Mouse (Mus musculus) myocyte (in vitro differentiated cells): ENCODE measurements around the gene Nfkb1. TPM values are rescaled to one million over a fixed set of nuclear protein-coding genes. Genes with fewer than 3 reads are reported as not detected.

Source experiments
- H3K27me3 ChIP-seq: one replicate; pipeline ENCODE4 v1.6.1; 2011; ENCODE audit not compliant: control insufficient read depth, insufficient read depth, insufficient read length
- H3K36me3 ChIP-seq: one replicate; pipeline ENCODE4 v1.6.1; 2011; ENCODE audit not compliant: control insufficient read depth, insufficient read depth
- H3K4me2 ChIP-seq: one replicate; pipeline ENCODE4 v1.6.1; 2011; ENCODE audit warnings: low read depth, control low read depth
- H3K4me3 ChIP-seq: one replicate; pipeline ENCODE4 v1.5.1; 2011; ENCODE audit warnings: mild to moderate bottlenecking, control low read depth, moderate library complexity
- H3K79me2 ChIP-seq: one replicate; pipeline ENCODE4 v1.6.1; 2011; ENCODE audit not compliant: control insufficient read depth, insufficient read depth
- H3ac ChIP-seq: one replicate; pipeline ENCODE4 v1.6.1; 2011; ENCODE audit not compliant: control insufficient read depth, insufficient read length
- CEBPB ChIP-seq: IDR thresholded peaks from 2 replicates; pipeline ENCODE4 v1.6.1; 2011; ENCODE audit warnings: mild to moderate bottlenecking, moderate library complexity; ENCODE audit not compliant: poor library complexity, insufficient read depth, severe bottlenecking
- E2F4 ChIP-seq: IDR thresholded peaks from one replicate; pipeline ENCODE4 v1.6.1; 2011; ENCODE audit warnings: mild to moderate bottlenecking, control low read depth, moderate library complexity; ENCODE audit not compliant: insufficient read depth
- MAX ChIP-seq: IDR thresholded peaks from one replicate; pipeline ENCODE4 v1.6.1; 2011; ENCODE audit warnings: low read depth, mild to moderate bottlenecking, control low read depth
- MYOD1 ChIP-seq, 3 experiments: IDR thresholded peaks; one replicate each; pipeline ENCODE4 v1.6.1; 2011; ENCODE audit warnings: control low read depth in 2 of 3, low read depth in 2 of 3, mild to moderate bottlenecking in 2 of 3, moderate library complexity in 1 of 3; ENCODE audit not compliant: insufficient read length in 2 of 3, control insufficient read depth in 1 of 3
- MYOG ChIP-seq, 3 experiments: IDR thresholded peaks; one replicate each; pipeline ENCODE4 v1.6.1; 2011; ENCODE audit warnings: control low read depth in 2 of 3, low read depth in 2 of 3, mild to moderate bottlenecking in 2 of 3; ENCODE audit not compliant: insufficient read length in 2 of 3, control insufficient read depth in 1 of 3, insufficient read depth in 1 of 3
- POLR2A ChIP-seq: IDR thresholded peaks from one replicate; pipeline ENCODE4 v1.6.1; 2011; ENCODE audit warnings: low read depth, mild to moderate bottlenecking, control low read depth, moderate library complexity; ENCODE audit not compliant: insufficient read length
- POLR2AphosphoS2 ChIP-seq: IDR thresholded peaks from one replicate; pipeline ENCODE4 v1.6.1; 2011; ENCODE audit warnings: low read depth, control low read depth; ENCODE audit not compliant: insufficient read length
- REST ChIP-seq: IDR thresholded peaks from one replicate; pipeline ENCODE4 v1.6.1; 2011; ENCODE audit warnings: mild to moderate bottlenecking, control low read depth, moderate library complexity; ENCODE audit not compliant: insufficient read depth, insufficient read length
- SRF ChIP-seq: IDR thresholded peaks from one replicate; pipeline ENCODE4 v1.6.1; 2011; ENCODE audit warnings: low read depth; ENCODE audit not compliant: control insufficient read depth, insufficient read length
- TCF12 ChIP-seq: IDR thresholded peaks from one replicate; pipeline ENCODE4 v1.6.1; 2011; ENCODE audit warnings: mild to moderate bottlenecking, control low read depth; ENCODE audit not compliant: poor library complexity, insufficient read depth, severe bottlenecking
- TCF3 ChIP-seq: IDR thresholded peaks from one replicate; pipeline ENCODE4 v1.6.1; 2011; ENCODE audit warnings: low read depth, control low read depth; ENCODE audit not compliant: insufficient read length
- USF1 ChIP-seq: IDR thresholded peaks from one replicate; pipeline ENCODE4 v1.6.1; 2011; ENCODE audit warnings: low read depth, mild to moderate bottlenecking, control low read depth, moderate library complexity
- polyA plus RNA-seq: library from polyadenylated mRNA; unstranded; fragments of >200 nt; fragmentation: generic; extraction: Trizol; gene quantifications from one replicate; pipeline ENCODE4 v1.2.1, GENCODE M21; 2012; ENCODE audit warnings: missing spikeins

Nfkb1 gene
- polyA plus RNA-seq, 1 experiment, result 35.3 TPM

GRCm38 (mm10) chr3:135552874-135553273, 138.5 kb downstream of the Nfkb1 start:
- Histone ChIP-seq H3K36me3 (no peaks in the 10 kb centered on the region), H3K27me3 (no peaks in the 10 kb centered on the region), H3ac (no peak overlapping the region), H3K4me3 (no peak overlapping the region), H3K79me2 (no peaks in the 10 kb centered on the region), H3K4me2 (no peak overlapping the region)
- TF ChIP-seq E2F4 (no peak), TCF3 (no peak), SRF (no peak), TCF12 (no peak), USF1 (no peak), CEBPB (no peak), MYOG (IDR thresholded peaks at IDR 0.05; ENCODE audit: control insufficient read depth in 1 of 3, insufficient read depth in 1 of 3, insufficient read length in 2 of 3, low read depth in 2 of 3) (no peak), REST (no peak), POLR2AphosphoS2 (no peak), MAX (no peak), POLR2A (no peak)

- no peaks in the 10 kb centered on the region for H3K27me3 ChIP-seq
- no peak overlapping the region for H3ac ChIP-seq
- H3K4me2 ChIP-seq, result no peak overlapping the region
- TF ChIP-seq POLR2A (no peak), E2F4 (no peak), SRF (no peak), MYOD1 (IDR thresholded peaks at IDR 0.05; ENCODE audit: control insufficient read depth in 1 of 3, insufficient read length in 2 of 3, low read depth in 2 of 3) (no peak), CEBPB (no peak), REST (no peak), POLR2AphosphoS2 (no peak), TCF12 (no peak), USF1 (no peak), MAX (no peak), MYOG (IDR thresholded peaks at IDR 0.05; ENCODE audit: control insufficient read depth in 1 of 3, insufficient read depth in 1 of 3, insufficient read length in 2 of 3, low read depth in 2 of 3) (no peak), TCF3 (no peak)
- no peaks in the 10 kb centered on the region for H3K36me3 ChIP-seq
- H3K4me3 ChIP-seq, result no peak overlapping the region
- no peaks in the 10 kb centered on the region for H3K79me2 ChIP-seq
Observed at GRCm38 (mm10) chr3:135547298-135547697, 144.0 kb downstream of the Nfkb1 start.

GRCm38 (mm10) chr3:135546212-135546923, 145.0 kb downstream of the Nfkb1 start:
- Histone ChIP-seq H3K27me3 (no peaks in the 10 kb centered on the region), H3K36me3 (no peaks in the 10 kb centered on the region)

More at GRCm38 (mm10) chr3:135546212-135546923, 145.0 kb downstream of the Nfkb1 start:
- TF ChIP-seq USF1 (no peak), CEBPB (no peak), MYOD1 (IDR thresholded peaks at IDR 0.05; ENCODE audit: control insufficient read depth in 1 of 3, insufficient read length in 2 of 3, low read depth in 2 of 3) (no peak), TCF12 (no peak), SRF (no peak), E2F4 (no peak), TCF3 (no peak)
- Histone ChIP-seq H3K4me3 (no peak overlapping the region), H3ac (no peak overlapping the region), H3K79me2 (no peaks in the 10 kb centered on the region), H3K4me2 (no peak overlapping the region)

Other genes starting within 250 kb of the Nfkb1 start
- gene Manba, start 205.9 kb downstream of the Nfkb1 start, polyA plus RNA-seq, result 4.8 TPM
- 0.96 TPM for gene Slc39a8, start 133.7 kb upstream of the Nfkb1 start, polyA plus RNA-seq